Mouse (Mus musculus): ENCODE measurements around the gene 3830417A13Rik. TPM values are rescaled to one million over a fixed set of nuclear protein-coding genes. Genes with fewer than 3 reads are reported as not detected.

3830417A13Rik gene
- not detected in 2 replicates for polyA plus RNA-seq (2015; fragmentation: Nextera tagmentation; extraction: Ambion mirVana)

DNA sequence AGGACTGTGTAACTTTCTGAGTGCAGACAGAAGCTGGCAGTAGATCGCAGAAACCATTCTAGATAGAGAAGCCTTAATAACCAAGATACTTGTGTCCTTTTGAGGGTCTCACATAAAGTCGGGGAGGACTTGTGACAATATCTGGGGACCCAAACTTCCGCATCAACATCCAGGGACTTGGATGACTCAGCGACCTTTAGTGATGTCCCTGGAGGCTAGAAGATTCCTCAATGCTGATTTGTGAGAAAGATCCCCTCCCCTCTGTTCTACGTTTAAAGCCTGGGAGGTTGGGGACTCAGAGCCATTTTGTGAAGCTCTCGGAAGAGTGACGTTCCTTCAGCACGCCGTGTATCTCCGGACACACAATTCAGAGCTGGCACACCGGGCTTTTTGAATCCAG, at the start of gene 3830417A13Rik:
Gene 3830417A13Rik (plus strand): TSS at position 301 of the 400 bp plus-strand sequence.
- Histone ChIP-seq H3K9ac (ENCODE audit: low read depth, low read length) (no peak within 1 kb of the TSS), H3K4me1 (ENCODE audit: control insufficient read depth, low read depth, low read length) (no peaks in the 10 kb centered on the region), H3K4me3 (ENCODE audit: low read depth, low read length) (no peak within 1 kb of the TSS), H3K36me3 (ENCODE audit: control insufficient read depth, insufficient read depth) (no peaks in the 10 kb centered on the region), H3K27ac (ENCODE audit: low read length) (no peak within 1 kb of the TSS), H3K4me2 (ENCODE audit: low read depth, low read length) (no peak within 1 kb of the TSS), H3K9me3 (replicated peaks; ENCODE audit: control insufficient read depth, low read length) (no peaks in the 10 kb centered on the region), H3K27me3 (ENCODE audit: control insufficient read depth, insufficient read depth, low read depth, low read length) (no peaks in the 10 kb centered on the region)
- ATAC-seq (ENCODE audit: low read depth) = no peak
- 72% methylated on average over 11 of the region's 11 CpGs for WGBS (ENCODE audit: insufficient replicate concordance)

- no peak for ATAC-seq (ENCODE audit: low read depth)
- H3K4me2 ChIP-seq (ENCODE audit: low read depth, low read length) = no peak within 1 kb of the TSS
- no peak within 1 kb of the TSS for H3K4me3 ChIP-seq (ENCODE audit: low read depth, low read length)
- no peak within 1 kb of the TSS for H3K9ac ChIP-seq (ENCODE audit: low read depth, low read length)
- no peaks in the 10 kb centered on the region for H3K4me1 ChIP-seq (ENCODE audit: control insufficient read depth, low read depth, low read length)
- WGBS (ENCODE audit: insufficient replicate concordance) = 46% methylated on average over 2 of the region's 2 CpGs
- H3K27me3 ChIP-seq (ENCODE audit: control insufficient read depth, insufficient read depth, low read depth, low read length) = no peaks in the 10 kb centered on the region
- H3K27ac ChIP-seq (ENCODE audit: low read length) = no peak within 1 kb of the TSS
- H3K9me3 ChIP-seq (replicated peaks; ENCODE audit: control insufficient read depth, low read length) = no peaks in the 10 kb centered on the region
- H3K36me3 ChIP-seq (ENCODE audit: control insufficient read depth, insufficient read depth) = no peaks in the 10 kb centered on the region
These were observed 21.2 kb upstream of the 3830417A13Rik start, which contains the start of gene Gm6760 for GRCm38 (mm10) chrX:64152098-64152497. Gene Gm6760, minus strand, starts transcription at chrX:64152198.

DNA sequence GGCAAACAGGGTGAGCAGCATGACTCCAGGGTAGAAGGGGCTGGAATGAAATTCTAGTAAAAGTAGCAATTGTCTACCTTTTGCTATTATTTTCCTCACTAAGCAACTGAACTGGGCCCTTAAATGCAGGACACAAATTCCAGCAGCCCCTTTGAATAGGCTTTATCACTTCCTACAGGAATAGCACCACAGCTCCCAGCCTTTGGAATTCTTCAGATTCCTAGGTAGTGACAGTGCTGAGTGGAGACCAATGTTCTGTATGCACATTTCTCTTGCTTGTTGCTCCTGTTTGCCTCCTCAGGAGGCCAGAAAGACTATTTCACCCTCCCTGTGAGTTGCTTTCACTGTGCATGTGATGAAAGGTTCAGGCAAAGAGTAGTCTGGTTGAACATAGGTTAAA, 7.9 kb downstream of the 3830417A13Rik start:
- no peak for ATAC-seq (ENCODE audit: low read depth)
- Histone ChIP-seq H3K4me2 (ENCODE audit: low read depth, low read length) (no peak overlapping the region), H3K4me3 (ENCODE audit: low read depth, low read length) (no peak overlapping the region), H3K9ac (ENCODE audit: low read depth, low read length) (no peak overlapping the region), H3K36me3 (ENCODE audit: control insufficient read depth, insufficient read depth) (no peaks in the 10 kb centered on the region), H3K27ac (ENCODE audit: low read length) (no peak overlapping the region), H3K4me1 (ENCODE audit: control insufficient read depth, low read depth, low read length) (no peaks in the 10 kb centered on the region), H3K9me3 (replicated peaks; ENCODE audit: control insufficient read depth, low read length) (no peaks in the 10 kb centered on the region), H3K27me3 (ENCODE audit: control insufficient read depth, insufficient read depth, low read depth, low read length) (no peaks in the 10 kb centered on the region)

Other genes starting within 250 kb of the 3830417A13Rik start
- not detected in 2 replicates for gene Gm6760, start 21.4 kb upstream of the 3830417A13Rik start, polyA plus RNA-seq (2015; fragmentation: Nextera tagmentation; extraction: Ambion mirVana)
- 0.06 and 0.09 TPM in 2 replicates for gene Slitrk4, start 103.4 kb downstream of the 3830417A13Rik start, polyA plus RNA-seq (2015; fragmentation: Nextera tagmentation; extraction: Ambion mirVana)

Data from liver, embryonic 16.5 days (tissue).